In genomic region chr2:139966288-139966687, GRCm38 (mm10) we compare ENCODE assay signal across 9 mouse cellular contexts.
DNase-seq lines count a peak whose midpoint lies in the region; TF ChIP-seq lines count a peak whose summit lies in the region.
"Had no signal": no experiment of that assay in that cellular context is flagged by ENCODE, and none has a peak within 500 bp of the region (broad histone marks: within the 10 kb centered on the region; RNA-seq: fewer than 3 reads in every experiment).

No protein-coding gene starts in this region.

- no peak for TF ChIP-seq POLR2A in cerebellum, adult 2 months (IDR thresholded peaks at IDR 0.05; ENCODE audit: borderline replicate concordance, insufficient read depth, low read length)

- DNase-seq in cerebellum, adult 2 months = peak in 1 of 2 experiments; percentile 9
- no peak for DNase-seq in cerebellum, adult 9-11 months
- DNase-seq in left cerebral cortex, adult 18-20 months (ENCODE audit: low spot score in 2 of 2) = peak; percentile 44 to 59
- DNase-seq in left cerebral cortex, postnatal 36 days (ENCODE audit: low spot score in 2 of 2) = no peak
- DNase-seq in R1 (ENCODE audit: low read depth, low spot score) = peak; percentile 69
- peak; percentile 59 for DNase-seq in embryo, embryonic 11 days
- peak; percentile 14 to 25 for DNase-seq in layer of hippocampus, postnatal 10 days (ENCODE audit: low spot score in 2 of 2)
- DNase-seq in right cerebral cortex, postnatal 14 days = peak; percentile 28

- no peak overlapping the region for H3K27ac ChIP-seq in cerebellum, adult 2 months (ENCODE audit: insufficient read depth, low read length)
- H3K27ac ChIP-seq: hindbrain, embryonic 15.5 days had no signal

- WGBS in cerebellum, adult 2 months = 62% methylated on average over 3 of the region's 3 CpGs

- TF ChIP-seq CTCF in cerebellum, adult 2 months (IDR thresholded peaks at IDR 0.05; ENCODE audit: borderline replicate concordance, insufficient read depth, low read depth, low read length) = peak; percentile 23; the same call in 1 of the 2 replicates

- no peak overlapping the region for H3K4me3 ChIP-seq in cerebellum, adult 2 months (replicated peaks; ENCODE audit: insufficient read depth, low read depth, low read length)
- H3K4me3 ChIP-seq: hindbrain, embryonic 15.5 days had no signal

- intact Hi-C loops in left cerebral cortex, postnatal 36 days (cut with DNase I) = no loop called here

- no peaks in the 10 kb centered on the region for H3K27me3 ChIP-seq in cerebellum, adult 2 months (ENCODE audit: control insufficient read depth, insufficient read depth, low read length)
- H3K27me3 ChIP-seq: hindbrain, embryonic 15.5 days had no signal

- no peaks in the 10 kb centered on the region for H3K4me1 ChIP-seq in cerebellum, adult 2 months (ENCODE audit: control insufficient read depth, insufficient read depth, low read length)
- H3K4me1 ChIP-seq: hindbrain, embryonic 15.5 days had no signal

Comparison
In these comparisons a context has a peak if more than half of its experiments do, and no peak if none do; other contexts are left out.
1. DNase-seq: peak in left cerebral cortex, adult 18-20 months (2 of 2), R1 (single experiment), embryo, embryonic 11 days (single experiment), layer of hippocampus, postnatal 10 days (2 of 2) and right cerebral cortex, postnatal 14 days (single experiment); none in cerebellum, adult 9-11 months (single experiment) and left cerebral cortex, postnatal 36 days (0 of 2).